ENCODE assay signal across 8 mouse cellular contexts in genomic region chr14:44981490-44981889, GRCm38 (mm10). TPM values are rescaled to one million over a fixed set of nuclear protein-coding genes. Genes with fewer than 3 reads are reported as not detected.
DNase-seq lines count a peak whose midpoint lies in the region; ATAC-seq and TF ChIP-seq lines count a peak whose summit lies in the region.

No protein-coding gene starts in this region.

- H3K4me1 ChIP-seq in bone marrow macrophage, adult 2 months (ENCODE audit: control insufficient read depth, insufficient read depth, low read length): peaks cover 18% of the 10 kb centered on the region
- H3K4me1 ChIP-seq in forebrain, embryonic 11.5 days (replicated peaks; ENCODE audit: control insufficient read depth, insufficient read depth, low read length): no peaks in the 10 kb centered on the region

- H3K4me3 ChIP-seq in gastrocnemius, adult 2 months: no peak overlapping the region
- no peak overlapping the region for H3K4me3 ChIP-seq in bone marrow macrophage, adult 2 months (ENCODE audit: insufficient read depth, low read length)
- no peak overlapping the region for H3K4me3 ChIP-seq in forebrain, embryonic 11.5 days (ENCODE audit: low read depth, low read length)

- no peak overlapping the region for H3K4me2 ChIP-seq in forebrain, embryonic 11.5 days (ENCODE audit: low read depth, low read length, severe bottlenecking)

- H3K9me3 ChIP-seq in forebrain, embryonic 11.5 days (ENCODE audit: control insufficient read depth, low read length): no peaks in the 10 kb centered on the region

- no peaks in the 10 kb centered on the region for H3K27me3 ChIP-seq in forebrain, embryonic 11.5 days (ENCODE audit: control insufficient read depth, insufficient read depth, low read length)

- TF ChIP-seq POLR2A in bone marrow macrophage, adult 2 months (IDR thresholded peaks at IDR 0.05; ENCODE audit: borderline replicate concordance, low read depth, low read length): no peak

- WGBS in forebrain, embryonic 11.5 days: 16% methylated on average over 4 of the region's 4 CpGs

- no peaks in the 10 kb centered on the region for H3K36me3 ChIP-seq in forebrain, embryonic 11.5 days (ENCODE audit: control insufficient read depth, insufficient read depth, low read length)

- intact Hi-C loops in gastrocnemius, adult 2 months (cut with DNase I): loop anchor here (1.0 to 10.0 kb wide), 3 partner anchors 147 to 171 kb away; no protein-coding TSS in a partner anchor

- peak; percentile 47 for ATAC-seq in neutrophil, adult 5-6 weeks (ENCODE audit: extremely low read depth, insufficient number of reproducible peaks, low FRiP score, poor library complexity, severe bottlenecking)
- no peak for ATAC-seq in forebrain, embryonic 11.5 days (replicated peaks; ENCODE audit: low FRiP score)

- TF ChIP-seq CTCF in gastrocnemius, adult 2 months (IDR thresholded peaks at IDR 0.05): peak; percentile 73
- TF ChIP-seq CTCF in bone marrow macrophage, adult 2 months (IDR thresholded peaks at IDR 0.05; ENCODE audit: low read depth, low read length): 0 out of 2 replicates have a peak, but pooled peaks have one; percentile 19

- no peak overlapping the region for H3K27ac ChIP-seq in gastrocnemius, adult 2 months
- no peak overlapping the region for H3K27ac ChIP-seq in bone marrow macrophage, adult 2 months (ENCODE audit: insufficient read depth, low read depth, low read length)
- H3K27ac ChIP-seq in forebrain, embryonic 11.5 days (ENCODE audit: low read depth, low read length): no peak overlapping the region

- H3K9ac ChIP-seq in forebrain, embryonic 11.5 days (ENCODE audit: low read length): no peak overlapping the region

- peak; percentile 34 for DNase-seq in gastrocnemius, adult 2 months
- no peak for DNase-seq in gastrocnemius, postnatal 25 days
- peak; percentile 34 for DNase-seq in ovary, adult 18-20 months (ENCODE audit: low spot score)
- DNase-seq in ovary, postnatal 10 days (ENCODE audit: low spot score): no peak
- DNase-seq in kidney, postnatal 14 days: peak; percentile 73
- no peak for DNase-seq in forebrain, embryonic 11.5 days (ENCODE audit: low spot score)

RNA-seq across cellular contexts. Expression of gene Ptger2, which starts 6.5 kb away (rescaled TPM):
- total RNA-seq in gastrocnemius, adult 2 months (2021): under 1 TPM in 1 of 2 experiments, not detected in 1; 0.17 TPM
- total RNA-seq in gastrocnemius, postnatal 25 days (2021): under 1 TPM; 0.15 to 0.19 TPM
- polyA plus RNA-seq in bone marrow macrophage, adult 2 months (2012; ENCODE audit: insufficient read depth, insufficient read length, missing spikeins): 6.1 and 8.4 TPM in 2 replicates
- 9.8 and 12.2 TPM in 2 replicates for total RNA-seq in neutrophil, adult 5-6 weeks (2017)
- 0.13 and 0.15 TPM in 2 replicates for polyA plus RNA-seq in forebrain, embryonic 11.5 days (2014; fragmentation: Nextera tagmentation; extraction: Ambion mirVana)

Comparison
In these comparisons a context has a peak if more than half of its experiments do, and no peak if none do; other contexts are left out.
1. DNase-seq: peak in gastrocnemius, adult 2 months (single experiment), ovary, adult 18-20 months (single experiment) and kidney, postnatal 14 days (single experiment); none in gastrocnemius, postnatal 25 days (single experiment), ovary, postnatal 10 days (single experiment) and forebrain, embryonic 11.5 days (single experiment).